Mouse (Mus musculus) MEL (cell line): Measurements from ENCODE around the gene Kcnj15. TPM values are rescaled to one million over a fixed set of nuclear protein-coding genes. Genes with fewer than 3 reads are reported as not detected.

Source experiments
- DNase-seq: peaks from one replicate; pipeline ENCODE4 v3.0.0; 2011; ENCODE audit warnings: low read depth, low spot score
- H3K27ac ChIP-seq: 2 replicates; pipeline ENCODE4 v1.5.1; 2012; ENCODE audit warnings: low read depth, mild to moderate bottlenecking, control low read depth, low read length, moderate library complexity; ENCODE audit not compliant: control insufficient read depth
- H3K27me3 ChIP-seq, 2 experiments: fragments of 150-350 bp in 1 of 2; sonication (generic) in 1 of 2; 2 replicates each; pipeline ENCODE4 v1.6.1; 2012; ENCODE audit warnings: low read length in 2 of 2, mild to moderate bottlenecking in 2 of 2, improper control_type of control experiment in 1 of 2, moderate library complexity in 1 of 2; ENCODE audit not compliant: insufficient read depth in 2 of 2, control insufficient read depth in 1 of 2
- H3K36me3 ChIP-seq, 2 experiments: 2 replicates each; pipeline ENCODE4 v1.6.1; 2012 to 2014; ENCODE audit warnings: low read length in 2 of 2, improper control_type of control experiment in 1 of 2, inconsistent platforms in 1 of 2, mild to moderate bottlenecking in 1 of 2; ENCODE audit not compliant: insufficient read depth in 2 of 2, control insufficient read depth in 1 of 2
- H3K4me1 ChIP-seq, 2 experiments: fragments of 150-350 bp in 1 of 2; sonication (generic) in 1 of 2; 2 replicates each; pipeline ENCODE4 v1.6.1; 2012; ENCODE audit warnings: low read length in 2 of 2, improper control_type of control experiment in 1 of 2, mild to moderate bottlenecking in 1 of 2; ENCODE audit not compliant: insufficient read depth in 2 of 2, control insufficient read depth in 1 of 2
- H3K4me3 ChIP-seq, 2 experiments: fragments of 150-350 bp in 1 of 2; sonication (generic) in 1 of 2; 2 replicates each; pipeline ENCODE4 v1.5.1; 2012; ENCODE audit warnings: low read depth in 2 of 2, low read length in 2 of 2, mild to moderate bottlenecking in 2 of 2, moderate library complexity in 2 of 2, control low read depth in 1 of 2, improper control_type of control experiment in 1 of 2; ENCODE audit not compliant: control insufficient read depth in 1 of 2, insufficient read depth in 1 of 2
- H3K79me2 ChIP-seq: 2 replicates; pipeline ENCODE4 v1.6.1; 2012; ENCODE audit warnings: mild to moderate bottlenecking, low read length, moderate library complexity; ENCODE audit not compliant: control insufficient read depth, poor library complexity, insufficient read depth
- H3K9ac ChIP-seq: 2 replicates; pipeline ENCODE4 v1.6.1; 2012; ENCODE audit warnings: low read depth, mild to moderate bottlenecking, control low read depth, low read length, moderate library complexity; ENCODE audit not compliant: control insufficient read depth, poor library complexity, severe bottlenecking
- H3K9me3 ChIP-seq: fragments of 150-350 bp; sonication (generic); replicated peaks from 2 replicates; pipeline ENCODE4 v1.6.1; 2012; ENCODE audit warnings: mild to moderate bottlenecking, low read length, improper control_type of control experiment, moderate library complexity; ENCODE audit not compliant: insufficient read depth
- CHD2 ChIP-seq: IDR thresholded peaks from 2 replicates; pipeline ENCODE4 v1.6.1; 2011; ENCODE audit warnings: low read length, improper control_type of control experiment
- CTCF ChIP-seq, 3 experiments: IDR thresholded peaks in 2 of 3; conservative IDR thresholded peaks in 1 of 3; 2 replicates each; pipeline ENCODE4 v1.5.1; 2011 to 2012; ENCODE audit warnings: low read length in 3 of 3, low read depth in 2 of 3, mild to moderate bottlenecking in 2 of 3, improper control_type of control experiment in 1 of 3, inconsistent platforms in 1 of 3, mixed read lengths in 1 of 3, moderate library complexity in 1 of 3; ENCODE audit not compliant: control insufficient read depth in 1 of 3, insufficient read depth in 1 of 3, poor library complexity in 1 of 3, severe bottlenecking in 1 of 3
- E2F4 ChIP-seq: IDR thresholded peaks from 2 replicates; pipeline ENCODE4 v1.6.1; 2011; ENCODE audit warnings: low read depth, low read length, improper control_type of control experiment, borderline replicate concordance
- HCFC1 ChIP-seq: IDR thresholded peaks from 2 replicates; pipeline ENCODE4 v1.6.1; 2012; ENCODE audit warnings: low read depth, mild to moderate bottlenecking, inconsistent platforms, low read length, improper control_type of control experiment, moderate library complexity
- KAT2A ChIP-seq: conservative IDR thresholded peaks from 2 replicates; pipeline ENCODE4 v1.6.1; 2012; ENCODE audit warnings: low read depth, low read length, improper control_type of control experiment, inconsistent platforms
- MAFK ChIP-seq: IDR thresholded peaks from 2 replicates; pipeline ENCODE4 v1.6.1; 2011; ENCODE audit warnings: low read depth, mild to moderate bottlenecking, low read length, improper control_type of control experiment, borderline replicate concordance
- MXI1 ChIP-seq: IDR thresholded peaks from 2 replicates; pipeline ENCODE4 v1.6.1; 2011; ENCODE audit warnings: mild to moderate bottlenecking, low read depth, low read length, improper control_type of control experiment
- MYC ChIP-seq: IDR thresholded peaks from 2 replicates; pipeline ENCODE4 v1.6.1; 2011; ENCODE audit warnings: low read depth, mild to moderate bottlenecking, low read length, improper control_type of control experiment, moderate library complexity
- NELFE ChIP-seq: IDR thresholded peaks from 2 replicates; pipeline ENCODE4 v1.6.1; 2011; ENCODE audit warnings: low read depth, low read length, improper control_type of control experiment
- POLR2A ChIP-seq, 2 experiments: IDR thresholded peaks; 2 replicates each; pipeline ENCODE4 v1.6.1; 2011 to 2012; ENCODE audit warnings: low read length in 2 of 2, mild to moderate bottlenecking in 2 of 2, control low read depth in 1 of 2, improper control_type of control experiment in 1 of 2, low read depth in 1 of 2, moderate library complexity in 1 of 2; ENCODE audit not compliant: control insufficient read depth in 1 of 2, insufficient read depth in 1 of 2, poor library complexity in 1 of 2
- POLR2AphosphoS2 ChIP-seq: IDR thresholded peaks from 2 replicates; pipeline ENCODE4 v1.6.1; 2011; ENCODE audit warnings: low read length, improper control_type of control experiment
- RAD21 ChIP-seq: IDR thresholded peaks from 2 replicates; pipeline ENCODE4 v1.6.1; 2011; ENCODE audit warnings: mild to moderate bottlenecking, low read depth, low read length, improper control_type of control experiment
- TAL1 ChIP-seq: IDR thresholded peaks from 2 replicates; pipeline ENCODE4 v1.6.1; 2012; ENCODE audit warnings: mild to moderate bottlenecking, inconsistent platforms, low read length, moderate library complexity, mixed read lengths
- TCF12 ChIP-seq: IDR thresholded peaks from 2 replicates; pipeline ENCODE4 v1.6.1; 2014; ENCODE audit warnings: low read depth, mild to moderate bottlenecking, inconsistent platforms, low read length, improper control_type of control experiment, moderate library complexity
- USF2 ChIP-seq, 2 experiments: IDR thresholded peaks; 2 replicates each; pipeline ENCODE4 v1.6.1; 2011 to 2012; ENCODE audit warnings: improper control_type of control experiment in 2 of 2, low read length in 2 of 2, borderline replicate concordance in 1 of 2, inconsistent platforms in 1 of 2, low read depth in 1 of 2, mild to moderate bottlenecking in 1 of 2; ENCODE audit not compliant: insufficient read depth in 1 of 2
- ZMIZ1 ChIP-seq: IDR thresholded peaks from 2 replicates; pipeline ENCODE4 v1.6.1; 2012; ENCODE audit warnings: low read depth, mild to moderate bottlenecking, inconsistent platforms, low read length, improper control_type of control experiment, moderate library complexity
- ZNF384 ChIP-seq: IDR thresholded peaks from 2 replicates; pipeline ENCODE4 v1.6.1; 2012; ENCODE audit warnings: low read depth, mild to moderate bottlenecking, inconsistent platforms, low read length, improper control_type of control experiment
- polyA plus RNA-seq, 2 experiments: library from polyadenylated mRNA; stranded (reverse) in 1 of 2; unstranded in 1 of 2; fragments of >175 nt in 1 of 2; fragments of >200 nt in 1 of 2; gene quantifications; 2 replicates each; pipeline versions ENCODE4 v1.2.1 to v1.2.4; 2012; ENCODE audit warnings: low replicate concordance in 2 of 2, low read depth in 1 of 2; ENCODE audit not compliant: insufficient read length in 2 of 2, insufficient read depth in 1 of 2, missing spikeins in 1 of 2
- total RNA-seq: library from RNA; depleted of rRNA; stranded (reverse); fragments of 300-350 nt; gene quantifications from 2 replicates; pipeline ENCODE4 v1.2.3, GENCODE M21; 2012

The Kcnj15 gene
- total and polyA plus RNA-seq, 3 experiments, result not detected

- no peak overlapping the region for H3K4me3 ChIP-seq
- no peaks in the 10 kb centered on the region for H3K4me1 ChIP-seq
- no peaks in the 10 kb centered on the region for H3K9me3 ChIP-seq
- no peaks in the 10 kb centered on the region for H3K27me3 ChIP-seq
- no peak for DNase-seq
- H3K9ac ChIP-seq, result no peak overlapping the region
- TF ChIP-seq POLR2A (IDR thresholded peaks at IDR 0.05; ENCODE audit: control insufficient read depth in 1 of 2, insufficient read depth in 1 of 2, low read depth in 1 of 2, low read length in 2 of 2, poor library complexity in 1 of 2), result no peak
- TF ChIP-seq CHD2, result no peak
- TF ChIP-seq HCFC1, result no peak
- TF ChIP-seq TCF12, result no peak
- TF ChIP-seq CTCF (IDR thresholded peaks at IDR 0.05 in 2 of 3, conservative IDR thresholded peaks at IDR 0.05 in 1 of 3; ENCODE audit: control insufficient read depth in 1 of 3, insufficient read depth in 1 of 3, low read depth in 2 of 3, low read length in 3 of 3, poor library complexity in 1 of 3, severe bottlenecking in 1 of 3), result no peak
- TF ChIP-seq TAL1, result no peak
- no peak for TF ChIP-seq ZNF384
- no peak for TF ChIP-seq KAT2A
- TF ChIP-seq POLR2AphosphoS2, result no peak
- no peak for TF ChIP-seq RAD21
- TF ChIP-seq MAFK, result no peak
- TF ChIP-seq NELFE, result no peak
- TF ChIP-seq ZMIZ1, result no peak
- TF ChIP-seq MXI1, result no peak
- H3K79me2 ChIP-seq, result no peaks in the 10 kb centered on the region
- H3K27ac ChIP-seq, result no peak overlapping the region
- H3K36me3 ChIP-seq, result no peaks in the 10 kb centered on the region
Observed at GRCm38 (mm10) chr16:95245499-95245898, 11.9 kb upstream of the Kcnj15 start.

- no peaks in the 10 kb centered on the region for H3K79me2 ChIP-seq
- TF ChIP-seq MXI1 (no peak), E2F4 (no peak), USF2 (IDR thresholded peaks at IDR 0.05; ENCODE audit: borderline replicate concordance in 1 of 2, insufficient read depth in 1 of 2, low read depth in 1 of 2, low read length in 2 of 2) (no peak)
- H3K9me3 ChIP-seq, result no peaks in the 10 kb centered on the region
- DNase-seq, result no peak
- H3K36me3 ChIP-seq, result no peaks in the 10 kb centered on the region
- H3K9ac ChIP-seq, result no peak overlapping the region
- H3K4me3 ChIP-seq, result no peak overlapping the region
- H3K27me3 ChIP-seq, result no peaks in the 10 kb centered on the region
- no peak overlapping the region for H3K27ac ChIP-seq
- no peaks in the 10 kb centered on the region for H3K4me1 ChIP-seq
Observed at GRCm38 (mm10) chr16:95248646-95249045, 8.7 kb upstream of the Kcnj15 start.

GRCm38 (mm10) chr16:95256648-95257047 is 710 bp upstream of the Kcnj15 start:
- no peaks in the 10 kb centered on the region for H3K27me3 ChIP-seq

More at GRCm38 (mm10) chr16:95256648-95257047, 710 bp upstream of the Kcnj15 start:
- Histone ChIP-seq H3K36me3 (no peaks in the 10 kb centered on the region), H3K4me3 (no peak overlapping the region), H3K4me1 (no peaks in the 10 kb centered on the region), H3K27ac (no peak overlapping the region), H3K9me3 (no peaks in the 10 kb centered on the region), H3K9ac (no peak overlapping the region), H3K79me2 (no peaks in the 10 kb centered on the region)
- DNase-seq, result no peak
- TF ChIP-seq MYC, result no peak
